Comparison of ENCODE assay signal across 8 mouse cellular contexts in the genomic region with DNA sequence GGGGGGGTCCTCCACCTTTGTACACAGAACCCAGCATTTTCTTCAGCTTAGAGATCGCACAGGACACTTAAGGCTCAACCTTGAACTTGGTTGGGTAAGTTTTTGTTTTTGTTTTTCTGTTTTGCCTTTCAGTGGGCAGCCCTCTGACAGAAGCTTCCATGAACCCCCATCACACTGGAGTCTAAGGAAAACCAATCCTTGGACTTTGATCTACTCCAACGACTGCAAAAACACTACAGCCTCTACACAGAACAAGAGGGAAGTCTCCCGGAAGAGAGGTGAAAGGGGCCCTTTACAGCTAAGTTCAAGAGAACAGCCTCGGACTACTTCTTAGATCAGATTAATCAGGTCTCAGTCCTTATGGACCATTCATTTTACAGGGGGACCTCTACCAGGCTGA. TPM values are rescaled to one million over a fixed set of nuclear protein-coding genes. Genes with fewer than 3 reads are reported as not detected.
DNase-seq lines count a peak whose midpoint lies in the region; ATAC-seq lines count a peak whose summit lies in the region.

No protein-coding gene starts in this region.

- no peak for DNase-seq in kidney, postnatal 14 days
- DNase-seq in midbrain, embryonic 14.5 days, result no peak
- no peak for DNase-seq in urinary bladder, adult 2 months (ENCODE audit: low spot score)
- no peak for DNase-seq in adipocyte (ENCODE audit: low spot score)

- no peak for ATAC-seq in kidney, embryonic 15.5 days (replicated peaks; ENCODE audit: low FRiP score)
- no peak for ATAC-seq in embryonic facial prominence, embryonic 12.5 days (ENCODE audit: insufficient number of reproducible peaks, insufficient read depth, low FRiP score, low TSS enrichment)
- no peak for ATAC-seq in hindbrain, embryonic 12.5 days (ENCODE audit: low FRiP score)
- no peak for ATAC-seq in midbrain, embryonic 14.5 days (ENCODE audit: low FRiP score, low TSS enrichment)
- no peak for ATAC-seq in monocyte, adult 5-6 weeks (replicated peaks; ENCODE audit: insufficient number of reproducible peaks, low FRiP score, low TSS enrichment, poor library complexity, severe bottlenecking)

- no peaks in the 10 kb centered on the region for H3K36me3 ChIP-seq in kidney, embryonic 15.5 days
- no peaks in the 10 kb centered on the region for H3K36me3 ChIP-seq in embryonic facial prominence, embryonic 12.5 days
- no peaks in the 10 kb centered on the region for H3K36me3 ChIP-seq in hindbrain, embryonic 12.5 days
- no peaks in the 10 kb centered on the region for H3K36me3 ChIP-seq in midbrain, embryonic 14.5 days (ENCODE audit: control insufficient read depth, insufficient read depth, low read length)

- H3K9ac ChIP-seq in kidney, embryonic 15.5 days, result no peak overlapping the region
- no peak overlapping the region for H3K9ac ChIP-seq in embryonic facial prominence, embryonic 12.5 days
- H3K9ac ChIP-seq in hindbrain, embryonic 12.5 days, result no peak overlapping the region
- no peak overlapping the region for H3K9ac ChIP-seq in midbrain, embryonic 14.5 days (replicated peaks; ENCODE audit: low read length)

- no peak overlapping the region for H3K27ac ChIP-seq in kidney, embryonic 15.5 days
- H3K27ac ChIP-seq in embryonic facial prominence, embryonic 12.5 days, result no peak overlapping the region
- no peak overlapping the region for H3K27ac ChIP-seq in hindbrain, embryonic 12.5 days
- no peak overlapping the region for H3K27ac ChIP-seq in midbrain, embryonic 14.5 days (replicated peaks; ENCODE audit: low read depth, low read length)

- WGBS in kidney, embryonic 15.5 days, result 20% methylated on average over 4 of the region's 4 CpGs
- WGBS in embryonic facial prominence, embryonic 12.5 days, result 24% methylated on average over 4 of the region's 4 CpGs
- WGBS in hindbrain, embryonic 12.5 days, result 22% methylated on average over 4 of the region's 4 CpGs
- 22% methylated on average over 4 of the region's 4 CpGs for WGBS in midbrain, embryonic 14.5 days

- no peaks in the 10 kb centered on the region for H3K9me3 ChIP-seq in kidney, embryonic 15.5 days (replicated peaks)
- no peaks in the 10 kb centered on the region for H3K9me3 ChIP-seq in embryonic facial prominence, embryonic 12.5 days
- H3K9me3 ChIP-seq in hindbrain, embryonic 12.5 days (replicated peaks), result no peaks in the 10 kb centered on the region
- no peaks in the 10 kb centered on the region for H3K9me3 ChIP-seq in midbrain, embryonic 14.5 days (ENCODE audit: control insufficient read depth, low read length)

- H3K4me1 ChIP-seq in kidney, embryonic 15.5 days, result peaks cover 42% of the 10 kb centered on the region
- peaks cover 26% of the 10 kb centered on the region for H3K4me1 ChIP-seq in embryonic facial prominence, embryonic 12.5 days
- H3K4me1 ChIP-seq in hindbrain, embryonic 12.5 days, result peaks cover 27% of the 10 kb centered on the region
- peaks cover 15% of the 10 kb centered on the region for H3K4me1 ChIP-seq in midbrain, embryonic 14.5 days (ENCODE audit: control insufficient read depth, insufficient read depth, low read length)

- peaks cover 6% of the 10 kb centered on the region for H3K27me3 ChIP-seq in kidney, embryonic 15.5 days
- peaks cover 19% of the 10 kb centered on the region for H3K27me3 ChIP-seq in embryonic facial prominence, embryonic 12.5 days
- peaks cover 26% of the 10 kb centered on the region for H3K27me3 ChIP-seq in hindbrain, embryonic 12.5 days
- peaks cover 7% of the 10 kb centered on the region; the same call in 1 of the 2 replicates for H3K27me3 ChIP-seq in midbrain, embryonic 14.5 days (ENCODE audit: control insufficient read depth, insufficient read depth, low read length)

- H3K4me3 ChIP-seq in kidney, embryonic 15.5 days (replicated peaks), result peak overlapping the region; percentile 90
- peak overlapping the region; percentile 82 for H3K4me3 ChIP-seq in embryonic facial prominence, embryonic 12.5 days
- H3K4me3 ChIP-seq in hindbrain, embryonic 12.5 days, result peak overlapping the region; percentile 82; the same call in 1 of the 2 replicates
- no peak overlapping the region for H3K4me3 ChIP-seq in midbrain, embryonic 14.5 days (replicated peaks; ENCODE audit: low read depth, low read length)

- H3K4me2 ChIP-seq in kidney, embryonic 15.5 days, result peak overlapping the region; percentile 96
- H3K4me2 ChIP-seq in embryonic facial prominence, embryonic 12.5 days (replicated peaks), result peak overlapping the region; percentile 98
- peak overlapping the region; percentile 96 for H3K4me2 ChIP-seq in hindbrain, embryonic 12.5 days (replicated peaks)
- peak overlapping the region; percentile 96 for H3K4me2 ChIP-seq in midbrain, embryonic 14.5 days (ENCODE audit: low read length)

RNA-seq across cellular contexts. Expression of gene Pip5k1b, which starts 1.2 kb away (rescaled TPM):
- 2.6 and 2.9 TPM in 2 replicates for polyA plus RNA-seq in kidney, embryonic 15.5 days (2015; fragmentation: Nextera tagmentation; extraction: Ambion mirVana)
- polyA plus RNA-seq in embryonic facial prominence, embryonic 12.5 days (2016; fragmentation: Nextera tagmentation; extraction: Ambion mirVana), result 1.9 and 2.0 TPM in 2 replicates
- 1.6 and 2.3 TPM in 2 replicates for polyA plus RNA-seq in hindbrain, embryonic 12.5 days (2016; fragmentation: Nextera tagmentation; extraction: Ambion mirVana)
- 1.4 and 2.1 TPM in 2 replicates for polyA plus RNA-seq in midbrain, embryonic 14.5 days (2014; fragmentation: Nextera tagmentation; extraction: Ambion mirVana)
- 1.5 to 5.6 TPM (median 3.0 TPM) in 3 replicates for total RNA-seq in monocyte, adult 5-6 weeks (2017)
- polyA plus RNA-seq in urinary bladder, adult 2 months (2012; rRNA removed), result 1.4 and 2.1 TPM in 2 replicates
